Mouse (Mus musculus) ES-E14 (cell line): ENCODE data around the gene Add2.

Source experiments
- MAFK ChIP-seq: IDR thresholded peaks from 2 replicates; pipeline ENCODE4 v1.6.1; 2014; ENCODE audit warnings: mild to moderate bottlenecking, low read depth, low read length, inconsistent platforms; ENCODE audit not compliant: insufficient read depth
- ZNF384 ChIP-seq: IDR thresholded peaks from 2 replicates; pipeline ENCODE4 v1.6.1; 2012; ENCODE audit warnings: low read depth, low read length, inconsistent platforms

DNA sequence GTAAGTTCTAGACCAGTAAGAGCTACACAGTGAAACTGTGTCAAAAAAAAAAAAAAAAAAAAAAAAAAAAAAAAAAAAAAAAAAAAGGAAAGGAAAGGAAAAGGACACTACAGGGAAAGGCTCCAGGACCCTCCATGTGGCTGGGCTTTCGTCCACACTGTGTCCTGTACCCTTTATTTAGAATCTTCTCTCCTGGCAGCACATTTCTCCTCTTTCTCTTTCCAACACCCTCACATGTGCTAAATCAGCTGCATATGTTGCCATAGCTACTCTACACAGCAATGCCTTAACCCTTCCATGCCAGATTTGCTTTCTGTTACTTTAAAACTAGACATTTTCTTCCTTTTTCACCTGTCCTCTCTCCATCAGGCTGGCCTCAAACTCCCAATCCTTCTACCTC is 11.7 kb downstream of the Add2 start:
- TF ChIP-seq ZNF384 (no peak), MAFK (no peak)
